Mouse (Mus musculus): Measurements from ENCODE around the gene Plb1. TPM values are rescaled to one million over a fixed set of nuclear protein-coding genes. Genes with fewer than 3 reads are reported as not detected.

Gene Plb1
- polyA plus RNA-seq, 1 experiment = not detected

DNA sequence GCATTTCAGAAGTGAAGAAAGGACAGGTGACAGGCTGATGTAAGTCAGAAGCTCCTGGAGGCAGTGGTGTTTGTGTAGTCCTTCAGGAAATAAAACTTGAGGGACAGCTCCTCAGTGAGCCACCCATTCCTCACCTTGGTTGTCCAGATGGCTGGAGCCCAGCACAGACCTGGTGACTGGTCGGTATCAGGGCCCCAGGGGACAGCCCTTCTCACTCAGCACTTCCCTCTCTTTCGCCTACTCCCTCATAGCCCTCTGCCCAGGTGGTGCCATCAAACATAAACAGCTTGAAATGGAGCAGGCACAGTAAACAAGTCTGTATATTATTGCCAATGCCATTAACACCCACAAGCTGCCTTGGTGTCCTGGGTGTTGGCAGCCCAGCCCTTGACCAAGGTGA, 8.2 kb downstream of the Plb1 start:
- TF ChIP-seq POLR2A (IDR thresholded peaks at IDR 0.05; ENCODE audit: borderline replicate concordance, low read depth, low read length) (no peak), CTCF (IDR thresholded peaks at IDR 0.05; ENCODE audit: low read depth, low read length) (no peak)
- no peak overlapping the region for H3K4me3 ChIP-seq (ENCODE audit: insufficient read depth, low read length)
- H3K27ac ChIP-seq (ENCODE audit: insufficient read depth, low read depth, low read length) = no peak overlapping the region
- peaks cover 13% of the 10 kb centered on the region for H3K4me1 ChIP-seq (ENCODE audit: control insufficient read depth, insufficient read depth, low read length)

DNA sequence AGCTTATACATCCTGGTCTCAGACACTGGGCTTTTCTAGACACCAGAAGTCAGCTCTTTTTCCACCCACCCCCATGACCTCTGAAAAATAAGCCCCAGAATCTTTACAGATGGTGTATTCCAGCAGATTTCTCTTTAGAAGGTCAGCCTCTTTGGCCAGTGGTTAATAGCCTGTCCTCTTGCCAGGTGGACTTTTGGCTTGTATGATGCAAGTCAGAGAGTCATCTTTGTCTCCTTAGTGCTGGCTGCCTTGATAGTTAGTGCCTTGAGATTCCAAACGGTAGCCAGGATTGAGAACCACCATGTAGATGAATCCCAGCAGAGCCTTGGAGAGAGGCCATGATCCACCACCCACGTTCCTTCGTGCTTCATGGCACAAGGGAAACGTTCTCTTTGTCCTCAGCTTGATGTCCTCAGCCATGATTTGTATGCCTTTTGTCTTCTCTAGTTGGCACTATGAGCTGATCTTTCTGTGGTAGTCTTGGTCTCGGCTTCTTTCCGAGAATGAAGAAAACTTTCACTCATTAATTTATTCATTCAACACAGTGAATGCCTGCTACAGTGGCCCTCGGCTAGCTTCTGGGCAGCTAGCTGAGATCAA, 10.9 kb downstream of the Plb1 start:
- Histone ChIP-seq H3K4me3 (ENCODE audit: insufficient read depth, low read length) (no peak overlapping the region), H3K27ac (ENCODE audit: insufficient read depth, low read depth, low read length) (no peak overlapping the region), H3K4me1 (ENCODE audit: control insufficient read depth, insufficient read depth, low read length) (peaks cover 13% of the 10 kb centered on the region)
- no peak for TF ChIP-seq CTCF (IDR thresholded peaks at IDR 0.05; ENCODE audit: low read depth, low read length)

DNA sequence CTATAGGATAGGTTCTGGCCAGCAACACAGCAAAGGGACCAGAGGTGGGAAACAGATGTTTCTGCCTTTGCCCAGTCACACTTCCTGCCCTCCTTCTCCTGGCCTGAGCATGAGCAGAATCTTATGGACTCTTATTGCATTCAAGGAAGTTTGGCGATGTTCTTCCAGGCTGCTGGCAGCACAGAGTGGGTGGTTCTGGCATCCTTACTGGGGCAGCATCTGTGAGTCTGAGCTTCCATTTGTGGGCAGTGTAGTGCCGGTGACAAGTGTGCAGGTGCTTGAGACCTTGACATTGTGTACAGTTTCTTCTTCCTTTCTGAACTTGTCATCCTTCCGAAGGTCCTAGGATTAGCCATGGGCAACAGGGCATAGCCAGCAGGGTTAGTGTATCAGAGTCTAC, 12.9 kb downstream of the Plb1 start:
- Histone ChIP-seq H3K4me3 (ENCODE audit: insufficient read depth, low read length) (no peak overlapping the region), H3K27ac (ENCODE audit: insufficient read depth, low read depth, low read length) (no peak overlapping the region), H3K4me1 (ENCODE audit: control insufficient read depth, insufficient read depth, low read length) (no peaks in the 10 kb centered on the region)
- TF ChIP-seq CTCF (IDR thresholded peaks at IDR 0.05; ENCODE audit: low read depth, low read length) = no peak
- TF ChIP-seq POLR2A (IDR thresholded peaks at IDR 0.05; ENCODE audit: borderline replicate concordance, low read depth, low read length) = no peak

DNA sequence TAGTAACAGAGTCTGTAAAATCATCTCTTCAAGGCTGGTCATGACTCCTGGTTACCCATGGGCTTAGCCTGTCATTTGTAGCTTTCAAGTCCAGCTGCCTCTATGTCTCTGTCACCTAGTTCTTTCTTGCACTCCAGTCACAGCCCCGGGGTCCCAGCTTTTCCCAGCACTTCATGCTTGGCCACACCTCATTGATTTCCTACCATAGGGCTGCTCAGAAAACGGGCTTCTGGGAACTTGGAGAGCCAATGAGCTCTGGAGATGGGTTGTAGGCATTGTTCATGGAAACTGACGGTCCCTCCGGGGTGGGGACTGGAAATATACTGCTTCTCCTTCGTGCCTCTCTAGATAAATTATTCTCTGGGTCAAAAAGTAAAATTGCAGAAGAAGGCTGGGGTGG, 28.2 kb downstream of the Plb1 start:
- Histone ChIP-seq H3K4me3 (ENCODE audit: insufficient read depth, low read length) (no peak overlapping the region), H3K27ac (ENCODE audit: insufficient read depth, low read depth, low read length) (no peak overlapping the region), H3K4me1 (ENCODE audit: control insufficient read depth, insufficient read depth, low read length) (no peaks in the 10 kb centered on the region)
- TF ChIP-seq CTCF (IDR thresholded peaks at IDR 0.05; ENCODE audit: low read depth, low read length) (no peak), POLR2A (IDR thresholded peaks at IDR 0.05; ENCODE audit: borderline replicate concordance, low read depth, low read length) (no peak)

DNA sequence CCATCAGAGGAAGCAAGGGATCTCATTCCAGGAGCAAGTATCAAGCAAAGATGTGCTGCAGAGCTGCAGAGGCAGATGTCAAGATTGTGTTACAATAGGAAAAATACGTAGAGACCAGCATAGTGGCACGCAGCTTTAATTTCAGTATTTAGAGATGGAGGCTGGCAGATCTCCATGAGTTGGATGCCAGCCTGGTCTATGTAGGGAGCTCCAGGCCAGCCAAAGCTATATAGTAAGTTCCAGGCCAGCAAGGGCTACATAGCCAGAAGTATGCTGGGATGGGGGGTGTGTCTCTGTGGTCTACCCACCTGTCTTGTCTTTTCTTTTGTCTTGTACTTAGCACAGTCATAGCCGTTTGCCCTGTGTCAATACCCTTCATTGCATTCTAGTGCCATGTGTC, 28.7 kb downstream of the Plb1 start:
- TF ChIP-seq CTCF (IDR thresholded peaks at IDR 0.05; ENCODE audit: low read depth, low read length) (no peak), POLR2A (IDR thresholded peaks at IDR 0.05; ENCODE audit: borderline replicate concordance, low read depth, low read length) (no peak)
- Histone ChIP-seq H3K4me3 (ENCODE audit: insufficient read depth, low read length) (no peak overlapping the region), H3K27ac (ENCODE audit: insufficient read depth, low read depth, low read length) (no peak overlapping the region), H3K4me1 (ENCODE audit: control insufficient read depth, insufficient read depth, low read length) (no peaks in the 10 kb centered on the region)

DNA sequence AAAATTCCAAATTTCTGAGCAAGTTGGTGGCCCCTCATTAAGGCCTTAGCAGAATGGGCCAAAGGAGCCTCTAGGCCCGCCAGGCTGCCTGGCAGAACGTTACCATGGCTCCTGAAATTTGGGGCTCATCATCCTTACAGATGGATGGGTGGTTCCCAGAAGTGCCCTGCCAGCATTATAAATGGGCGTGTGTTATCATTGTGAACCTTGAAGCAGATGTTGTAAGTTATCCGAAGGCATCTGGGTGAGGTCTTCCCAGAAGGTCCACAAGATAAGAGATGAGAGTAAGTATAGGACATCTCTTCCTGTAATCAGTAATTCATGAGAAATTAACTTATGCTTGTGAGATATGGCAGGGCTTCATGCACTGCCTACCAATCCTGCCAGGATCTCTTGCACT, 30.0 kb downstream of the Plb1 start:
- H3K4me1 ChIP-seq (ENCODE audit: control insufficient read depth, insufficient read depth, low read length) = no peaks in the 10 kb centered on the region

DNA sequence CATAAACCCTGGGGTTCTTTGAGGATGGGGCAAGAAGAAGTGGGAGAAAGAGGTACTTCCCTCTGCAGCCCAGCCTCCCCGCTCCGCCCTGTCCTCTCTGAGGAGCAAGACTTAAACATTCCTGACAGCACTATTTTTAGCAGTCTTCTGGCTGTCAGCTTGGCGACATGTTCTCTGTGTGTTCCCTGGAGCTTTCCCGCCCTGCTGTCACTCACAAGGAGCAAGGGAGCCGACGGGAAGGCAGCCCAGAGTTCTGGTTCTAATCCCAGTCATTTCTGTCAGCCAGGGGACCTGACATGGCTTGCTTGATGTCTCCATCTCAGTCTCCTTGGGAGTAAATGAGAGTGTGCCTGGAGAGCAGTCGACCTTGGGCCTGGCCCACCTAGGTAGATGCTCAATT, 40.0 kb downstream of the Plb1 start:
- TF ChIP-seq POLR2A (IDR thresholded peaks at IDR 0.05; ENCODE audit: borderline replicate concordance, low read depth, low read length) (no peak), CTCF (IDR thresholded peaks at IDR 0.05; ENCODE audit: low read depth, low read length) (no peak)
- no peak overlapping the region for H3K4me3 ChIP-seq (ENCODE audit: insufficient read depth, low read length)
- H3K4me1 ChIP-seq (ENCODE audit: control insufficient read depth, insufficient read depth, low read length) = no peaks in the 10 kb centered on the region
- H3K27ac ChIP-seq (ENCODE audit: insufficient read depth, low read depth, low read length) = no peak overlapping the region

More for the DNA sequence above, 30.0 kb downstream of the Plb1 start:
- H3K4me3 ChIP-seq (ENCODE audit: insufficient read depth, low read length) = no peak overlapping the region
- TF ChIP-seq CTCF (IDR thresholded peaks at IDR 0.05; ENCODE audit: low read depth, low read length) = no peak
- no peak overlapping the region for H3K27ac ChIP-seq (ENCODE audit: insufficient read depth, low read depth, low read length)

DNA sequence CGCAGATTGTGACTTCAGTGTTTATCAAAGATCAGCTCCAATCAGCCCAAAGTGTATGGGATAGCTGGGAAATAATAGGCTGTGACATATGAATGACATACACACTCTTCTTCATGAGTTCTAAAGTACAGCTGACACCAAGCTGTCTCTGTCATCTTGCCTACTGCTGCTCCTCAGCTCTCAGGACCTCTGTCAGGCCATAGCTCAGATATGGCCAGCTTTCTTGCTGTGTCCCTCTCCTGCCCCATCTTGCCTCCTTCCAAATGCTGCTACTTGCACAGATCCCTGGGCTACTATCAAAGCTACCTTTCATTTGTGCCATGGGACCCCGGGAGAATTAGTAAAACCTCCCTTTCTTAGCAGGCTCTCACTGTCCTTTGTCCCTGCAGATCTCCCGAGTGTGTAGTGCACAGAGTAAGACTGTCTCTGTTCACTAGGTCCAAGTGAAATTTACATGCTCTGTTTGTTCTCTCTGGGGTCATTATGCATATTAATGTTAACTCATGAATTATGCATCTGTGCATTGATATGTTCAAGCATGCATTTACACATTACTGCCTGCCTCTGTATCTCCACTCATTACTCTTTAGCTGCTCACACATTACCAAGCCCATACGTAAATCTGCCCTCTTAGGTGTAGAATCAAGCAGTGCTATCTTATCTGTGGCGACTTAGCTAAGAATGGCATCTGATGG, 45.6 kb downstream of the Plb1 start:
- TF ChIP-seq CTCF (IDR thresholded peaks at IDR 0.05; ENCODE audit: low read depth, low read length) = no peak
- no peak for TF ChIP-seq POLR2A (IDR thresholded peaks at IDR 0.05; ENCODE audit: borderline replicate concordance, low read depth, low read length)
- no peaks in the 10 kb centered on the region for H3K4me1 ChIP-seq (ENCODE audit: control insufficient read depth, insufficient read depth, low read length)
- no peak overlapping the region for H3K27ac ChIP-seq (ENCODE audit: insufficient read depth, low read depth, low read length)
- H3K4me3 ChIP-seq (ENCODE audit: insufficient read depth, low read length) = no peak overlapping the region

DNA sequence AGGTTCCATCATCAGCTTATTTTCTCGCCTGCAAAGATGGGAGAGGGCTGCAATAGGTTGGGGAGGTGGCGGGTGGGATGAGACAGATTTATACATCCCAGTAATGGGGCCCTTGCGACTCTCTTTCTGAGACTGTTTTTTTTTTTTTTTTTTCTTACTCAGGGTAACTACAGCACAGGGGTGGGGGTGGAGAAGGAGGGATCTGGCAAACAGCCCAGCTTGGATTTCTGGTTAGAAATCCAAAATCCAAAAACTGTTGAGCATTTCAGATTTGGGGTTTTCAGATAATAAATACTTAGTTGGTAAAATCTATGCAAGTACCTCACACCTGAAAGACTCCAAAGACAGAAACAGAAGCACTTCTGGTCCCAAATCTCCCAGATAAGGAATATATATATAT, 47.6 kb downstream of the Plb1 start:
- H3K4me3 ChIP-seq (ENCODE audit: insufficient read depth, low read length) = no peak overlapping the region
- H3K27ac ChIP-seq (ENCODE audit: insufficient read depth, low read depth, low read length) = no peak overlapping the region
- TF ChIP-seq POLR2A (IDR thresholded peaks at IDR 0.05; ENCODE audit: borderline replicate concordance, low read depth, low read length) (no peak), CTCF (IDR thresholded peaks at IDR 0.05; ENCODE audit: low read depth, low read length) (no peak)
- H3K4me1 ChIP-seq (ENCODE audit: control insufficient read depth, insufficient read depth, low read length) = no peaks in the 10 kb centered on the region

DNA sequence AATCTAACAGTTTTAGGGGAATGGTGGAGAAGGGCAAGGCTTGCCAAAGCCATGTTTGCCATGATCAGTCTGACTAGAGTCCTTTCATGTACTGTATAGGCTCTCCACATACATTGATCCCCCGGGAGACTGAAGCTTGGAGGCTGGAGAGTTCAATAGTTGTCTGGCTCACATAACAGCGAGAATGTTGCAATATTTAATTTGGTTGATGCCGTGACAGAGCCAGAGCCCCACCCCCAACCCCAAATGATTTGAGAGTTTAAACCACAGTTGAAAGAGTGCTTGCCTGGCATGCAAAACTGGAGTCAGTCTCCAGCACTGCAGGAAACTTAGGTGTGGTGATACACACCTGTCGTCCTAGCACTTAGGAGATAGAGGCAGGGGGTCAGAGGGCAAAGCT, 49.8 kb downstream of the Plb1 start:
- Histone ChIP-seq H3K4me1 (ENCODE audit: control insufficient read depth, insufficient read depth, low read length) (no peaks in the 10 kb centered on the region), H3K4me3 (ENCODE audit: insufficient read depth, low read length) (no peak overlapping the region), H3K27ac (ENCODE audit: insufficient read depth, low read depth, low read length) (no peak overlapping the region)
- TF ChIP-seq POLR2A (IDR thresholded peaks at IDR 0.05; ENCODE audit: borderline replicate concordance, low read depth, low read length) (no peak), CTCF (IDR thresholded peaks at IDR 0.05; ENCODE audit: low read depth, low read length) (no peak)
